Mouse (Mus musculus): Measurements from ENCODE around the gene Zbtb44.

The Zbtb44 gene

DNA sequence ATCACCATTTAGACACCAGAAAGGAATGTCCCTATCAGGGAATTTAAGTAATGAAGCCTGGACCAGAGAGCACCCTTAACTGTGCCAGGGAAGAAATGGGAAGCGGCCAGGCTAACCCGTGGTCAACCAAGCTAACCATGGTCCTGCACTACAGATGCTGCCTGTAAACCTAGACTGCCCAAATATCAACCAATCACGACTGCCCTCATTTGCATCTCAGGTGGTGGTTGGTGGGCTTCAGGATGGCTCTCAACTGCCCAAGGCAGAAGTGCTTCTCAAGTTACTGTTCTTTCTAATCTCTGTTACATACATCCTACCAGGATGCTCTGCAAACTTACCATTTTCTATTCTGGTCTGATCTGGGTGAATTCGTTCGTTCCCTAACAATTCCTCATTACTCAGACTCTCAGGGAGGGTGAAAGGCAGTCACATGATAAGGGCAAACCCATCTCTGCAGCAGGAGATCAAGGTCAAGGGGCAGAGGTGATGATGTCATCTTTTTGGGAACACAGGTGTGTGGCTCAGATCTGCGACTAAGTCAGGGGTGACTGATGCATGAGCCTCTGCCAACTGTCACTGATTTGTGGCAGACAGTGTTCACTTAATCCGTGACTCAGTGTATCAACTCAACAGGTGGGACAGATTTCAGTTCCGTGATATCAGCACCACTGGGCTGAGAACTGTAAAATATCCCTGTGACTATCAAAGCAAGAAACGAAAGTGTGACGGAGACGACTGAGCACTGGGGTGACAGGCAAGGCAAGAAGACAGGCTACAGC, 88.3 kb downstream of the Zbtb44 start:
- WGBS, result 55% methylated on average over 11 of the region's 11 CpGs

- WGBS, result 79% methylated on average over 5 of the region's 5 CpGs
Observed at GRCm38 (mm10) chr9:31119405-31119804, 89.0 kb downstream of the Zbtb44 start.

DNA sequence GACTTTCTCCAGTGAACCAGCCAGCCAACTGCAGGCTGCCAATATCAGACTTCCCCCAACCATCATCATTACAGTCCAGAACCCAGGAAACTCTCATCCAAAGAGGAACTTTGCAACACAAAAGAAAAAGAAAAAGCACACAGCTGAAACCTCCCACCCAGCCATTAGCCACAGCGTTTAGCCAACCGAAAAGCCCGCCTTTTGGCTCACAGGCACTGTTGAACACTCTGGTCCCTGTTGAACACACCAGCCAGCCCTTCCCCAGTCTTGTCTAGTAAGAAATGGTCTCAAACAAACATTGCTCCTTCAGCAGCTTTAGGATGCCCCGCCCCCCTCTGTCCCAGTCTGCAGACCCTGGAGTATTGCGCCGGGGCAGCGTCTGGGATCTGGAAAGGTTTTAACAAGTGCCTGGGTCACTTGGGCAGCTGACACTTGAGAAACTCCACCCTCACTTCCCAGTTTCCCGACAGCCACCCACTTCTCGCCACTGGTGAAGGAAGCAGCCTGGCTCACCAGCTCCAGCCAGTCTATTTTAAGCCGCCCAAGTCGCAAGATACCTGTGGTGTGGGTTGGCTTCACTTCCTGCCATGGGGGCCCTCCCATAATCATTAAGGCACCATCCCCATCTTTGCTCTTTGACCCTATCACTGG, 89.6 kb downstream of the Zbtb44 start:
- WGBS, result 44% methylated on average over 11 of the region's 11 CpGs

GRCm38 (mm10) chr9:31120533-31120915, 90.1 kb downstream of the Zbtb44 start:
- 78% methylated on average over 4 of the region's 4 CpGs for WGBS

DNA sequence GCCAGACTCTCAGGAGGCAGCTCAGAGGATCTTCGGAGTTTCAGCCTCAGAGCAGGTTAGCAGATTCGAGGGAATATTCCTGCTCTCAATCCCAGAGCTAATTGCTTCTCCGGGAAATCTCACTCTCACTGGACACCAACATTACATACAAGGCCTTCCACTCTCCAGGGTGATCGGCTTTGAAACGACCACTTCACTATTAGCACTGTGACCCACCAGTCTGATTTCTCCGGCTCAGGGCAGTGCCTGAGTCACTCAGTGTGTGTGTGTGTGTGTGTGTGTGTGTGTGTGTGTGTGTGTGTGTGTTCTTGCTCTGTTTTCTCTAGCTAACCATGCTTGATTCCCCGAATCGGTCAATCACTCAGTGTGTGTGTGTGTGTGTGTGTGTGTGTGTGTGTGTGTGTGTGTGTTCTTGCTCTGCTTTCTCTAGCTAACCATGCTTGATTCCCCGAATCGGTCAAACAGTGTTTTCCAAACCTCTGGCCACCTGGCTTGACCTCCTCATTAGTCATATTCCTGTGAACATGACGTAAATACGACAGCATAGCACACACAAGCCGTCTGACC, 92.1 kb downstream of the Zbtb44 start:
- WGBS, result 80% methylated on average over 13 of the region's 13 CpGs
